Mouse (Mus musculus) midbrain, embryonic 13.5 days (tissue): ENCODE measurements around the gene Ercc2. TPM values are rescaled to one million over a fixed set of nuclear protein-coding genes. Genes with fewer than 3 reads are reported as not detected.
A peak's percentile ranks its signal among the peaks of the same experiment; 100 is the strongest.

Source experiments
- ATAC-seq: fragments of 200-750 bp; cut with Nextera tagmentation; 2 replicates; pipeline ENCODE4 v1.8.0; 2017; ENCODE audit warnings: mild to moderate bottlenecking, moderate TSS enrichment, moderate library complexity
- H3K27ac ChIP-seq: fragments of 300-500 bp; sonication (generic); 2 replicates; pipeline ENCODE4 v1.5.1; 2015; ENCODE audit warnings: inconsistent platforms, mild to moderate bottlenecking, moderate library complexity
- H3K27me3 ChIP-seq: fragments of 300-500 bp; sonication (generic); 2 replicates; pipeline ENCODE4 v1.6.1; 2015; ENCODE audit warnings: mild to moderate bottlenecking, inconsistent platforms
- H3K36me3 ChIP-seq: fragments of 300-500 bp; sonication (generic); 2 replicates; pipeline ENCODE4 v1.6.1; 2015; ENCODE audit warnings: mild to moderate bottlenecking, inconsistent platforms
- H3K4me1 ChIP-seq: fragments of 300-500 bp; sonication (generic); replicated peaks from 2 replicates; pipeline ENCODE4 v1.6.1; 2015; ENCODE audit warnings: inconsistent platforms
- H3K4me2 ChIP-seq: fragments of 300-500 bp; sonication (generic); replicated peaks from 2 replicates; pipeline ENCODE4 v1.6.1; 2015; ENCODE audit warnings: moderate library complexity, mild to moderate bottlenecking, inconsistent platforms
- H3K4me3 ChIP-seq: fragments of 300-500 bp; sonication (generic); replicated peaks from 2 replicates; pipeline ENCODE4 v1.5.1; 2015; ENCODE audit warnings: mild to moderate bottlenecking, inconsistent platforms
- H3K9ac ChIP-seq: fragments of 300-500 bp; sonication (generic); replicated peaks from 2 replicates; pipeline ENCODE4 v1.6.1; 2015; ENCODE audit warnings: mild to moderate bottlenecking, inconsistent platforms
- H3K9me3 ChIP-seq: fragments of 300-500 bp; sonication (generic); 2 replicates; pipeline ENCODE4 v1.6.1; 2016; ENCODE audit warnings: mild to moderate bottlenecking, inconsistent platforms
- WGBS: fragments of 180-500 bp; shearing (Covaris S2); methylation state at CpG from one replicate; pipeline ENCODE4 v1.1.7; 2015; 5-methylcytosine and 5-hydroxymethylcytosine counted together
- polyA plus RNA-seq: library from polyadenylated mRNA; unstranded; fragments of >200 nt; fragmentation: Nextera tagmentation; extraction: Ambion mirVana; gene quantifications from 2 replicates; pipeline ENCODE4 v1.2.1, GENCODE M21; 2015

Gene Ercc2
- polyA plus RNA-seq = 27.6 and 28.9 TPM in 2 replicates

GRCm38 (mm10) chr7:19381377-19382165, at the start of gene Ercc2:
Gene Ercc2, plus strand, starts transcription at chr7:19382010.
- Histone ChIP-seq H3K4me3 (peak within 1 kb of the TSS; percentile 76), H3K9me3 (no peaks in the 10 kb centered on the region), H3K9ac (peak within 1 kb of the TSS; percentile 83), H3K27ac (peak within 1 kb of the TSS; percentile 69), H3K4me1 (peaks cover 20% of the 10 kb centered on the region), H3K27me3 (no peaks in the 10 kb centered on the region), H3K36me3 (peaks cover 28% of the 10 kb centered on the region), H3K4me2 (peak within 1 kb of the TSS; percentile 92)
- 7% methylated on average over 39 of the region's 48 CpGs for WGBS
- ATAC-seq = peak; percentile 94

GRCm38 (mm10) chr7:19332709-19333352, 49.0 kb upstream of the Ercc2 start:
- Histone ChIP-seq H3K4me3 (peak overlapping the region; percentile 67), H3K9me3 (no peaks in the 10 kb centered on the region), H3K27ac (peak overlapping the region; percentile 82), H3K27me3 (peaks cover 2% of the 10 kb centered on the region; the same call in 1 of the 2 replicates), H3K4me1 (peaks cover 11% of the 10 kb centered on the region), H3K4me2 (peak overlapping the region; percentile 75), H3K36me3 (no peaks in the 10 kb centered on the region), H3K9ac (peak overlapping the region; percentile 89)
- WGBS = under 1% methylated on average over 52 of the region's 52 CpGs
- ATAC-seq = peak; percentile 65

- Histone ChIP-seq H3K9ac (no peak overlapping the region), H3K27me3 (peaks cover 2% of the 10 kb centered on the region; the same call in 1 of the 2 replicates), H3K4me1 (peaks cover 10% of the 10 kb centered on the region), H3K4me3 (no peak overlapping the region), H3K27ac (no peak overlapping the region), H3K4me2 (no peak overlapping the region), H3K9me3 (no peaks in the 10 kb centered on the region), H3K36me3 (no peaks in the 10 kb centered on the region)
- 39% methylated on average over 3 of the region's 3 CpGs for WGBS
- no peak for ATAC-seq
Observed at GRCm38 (mm10) chr7:19335583-19335982, 46.2 kb upstream of the Ercc2 start.

GRCm38 (mm10) chr7:19337122-19337521, 44.7 kb upstream of the Ercc2 start:
- ATAC-seq = no peak
- Histone ChIP-seq H3K36me3 (no peaks in the 10 kb centered on the region), H3K9ac (no peak overlapping the region; the same call in 1 of the 2 replicates), H3K27me3 (peaks cover 13% of the 10 kb centered on the region), H3K27ac (no peak overlapping the region), H3K4me2 (no peak overlapping the region), H3K4me1 (peaks cover 20% of the 10 kb centered on the region), H3K4me3 (no peak overlapping the region), H3K9me3 (no peaks in the 10 kb centered on the region)
- 69% methylated on average over 10 of the region's 10 CpGs for WGBS

- WGBS = 53% methylated on average over 2 of the region's 2 CpGs
- peaks cover 14% of the 10 kb centered on the region for H3K27me3 ChIP-seq
- no peak overlapping the region for H3K27ac ChIP-seq
- peaks cover 19% of the 10 kb centered on the region for H3K4me1 ChIP-seq
- H3K9ac ChIP-seq = no peak overlapping the region
- no peak overlapping the region for H3K4me2 ChIP-seq
- ATAC-seq = no peak
- H3K36me3 ChIP-seq = no peaks in the 10 kb centered on the region
- no peaks in the 10 kb centered on the region for H3K9me3 ChIP-seq
- no peak overlapping the region for H3K4me3 ChIP-seq
Observed at GRCm38 (mm10) chr7:19338060-19338459, 43.8 kb upstream of the Ercc2 start.

- H3K27ac ChIP-seq = no peak overlapping the region
- H3K4me3 ChIP-seq = no peak overlapping the region
- H3K9me3 ChIP-seq = no peaks in the 10 kb centered on the region
- H3K36me3 ChIP-seq = no peaks in the 10 kb centered on the region
- no peak for ATAC-seq
- H3K4me2 ChIP-seq = no peak overlapping the region
- peaks cover 16% of the 10 kb centered on the region for H3K4me1 ChIP-seq
- H3K9ac ChIP-seq = no peak overlapping the region
- H3K27me3 ChIP-seq = peaks cover 14% of the 10 kb centered on the region
- 82% methylated on average over 7 of the region's 7 CpGs for WGBS
Observed at GRCm38 (mm10) chr7:19338596-19338995, 43.2 kb upstream of the Ercc2 start.

- no peak overlapping the region for H3K9ac ChIP-seq
- H3K4me2 ChIP-seq = peak overlapping the region; percentile 87
- H3K36me3 ChIP-seq = no peaks in the 10 kb centered on the region
- peaks cover 14% of the 10 kb centered on the region for H3K27me3 ChIP-seq
- peak overlapping the region; percentile 45 for H3K4me3 ChIP-seq
- no peak overlapping the region for H3K27ac ChIP-seq
- peaks cover 28% of the 10 kb centered on the region for H3K4me1 ChIP-seq
- H3K9me3 ChIP-seq = no peaks in the 10 kb centered on the region
- no peak for ATAC-seq
- 25% methylated on average over 10 of the region's 10 CpGs for WGBS
Observed at GRCm38 (mm10) chr7:19341250-19341649, 40.6 kb upstream of the Ercc2 start.

GRCm38 (mm10) chr7:19341761-19342409, 39.9 kb upstream of the Ercc2 start:
- under 1% methylated on average over 41 of the region's 41 CpGs for WGBS
- peaks cover 14% of the 10 kb centered on the region for H3K27me3 ChIP-seq
- H3K9ac ChIP-seq = peak overlapping the region; percentile 68
- ATAC-seq = no peak
- peaks cover 32% of the 10 kb centered on the region for H3K4me1 ChIP-seq
- peak overlapping the region; percentile 45 for H3K4me3 ChIP-seq
- no peaks in the 10 kb centered on the region for H3K36me3 ChIP-seq
- H3K4me2 ChIP-seq = peak overlapping the region; percentile 87
- H3K9me3 ChIP-seq = no peaks in the 10 kb centered on the region
- H3K27ac ChIP-seq = no peak overlapping the region

- peaks cover 32% of the 10 kb centered on the region for H3K4me1 ChIP-seq
Observed at GRCm38 (mm10) chr7:19342481-19343027, 39.3 kb upstream of the Ercc2 start.

GRCm38 (mm10) chr7:19343210-19343808, 38.5 kb upstream of the Ercc2 start:
- Histone ChIP-seq H3K9me3 (no peaks in the 10 kb centered on the region), H3K27ac (no peak overlapping the region), H3K27me3 (peaks cover 14% of the 10 kb centered on the region), H3K9ac (no peak overlapping the region), H3K36me3 (peaks cover 4% of the 10 kb centered on the region), H3K4me2 (peak overlapping the region; percentile 15; the same call in 1 of the 2 replicates), H3K4me1 (peaks cover 32% of the 10 kb centered on the region), H3K4me3 (0 out of 2 replicates have a peak overlapping the region, but pooled peaks have one; percentile 6)
- WGBS = 1% methylated on average over 11 of the region's 11 CpGs
- no peak for ATAC-seq

More at GRCm38 (mm10) chr7:19342481-19343027, 39.3 kb upstream of the Ercc2 start:
- H3K27me3 ChIP-seq = peaks cover 14% of the 10 kb centered on the region
- ATAC-seq = no peak
- under 1% methylated on average over 27 of the region's 27 CpGs for WGBS
- H3K4me2 ChIP-seq = peak overlapping the region; percentile 87
- H3K27ac ChIP-seq = no peak overlapping the region
- no peaks in the 10 kb centered on the region for H3K9me3 ChIP-seq
- peak overlapping the region; percentile 68 for H3K9ac ChIP-seq
- no peaks in the 10 kb centered on the region for H3K36me3 ChIP-seq
- H3K4me3 ChIP-seq = peak overlapping the region; percentile 45

- H3K4me3 ChIP-seq = peak within 1 kb of the TSS; percentile 64
- peak within 1 kb of the TSS; percentile 89 for H3K27ac ChIP-seq
- H3K4me1 ChIP-seq = peaks cover 32% of the 10 kb centered on the region
- no peaks in the 10 kb centered on the region for H3K9me3 ChIP-seq
- ATAC-seq = peak; percentile 19
- peak within 1 kb of the TSS; percentile 69 for H3K4me2 ChIP-seq
- 24% methylated on average over 12 of the region's 12 CpGs for WGBS
- H3K9ac ChIP-seq = peak within 1 kb of the TSS; percentile 74
- H3K27me3 ChIP-seq = peaks cover 14% of the 10 kb centered on the region
- peaks cover 14% of the 10 kb centered on the region for H3K36me3 ChIP-seq
Observed at GRCm38 (mm10) chr7:19344237-19344847, 37.5 kb upstream of the Ercc2 start, which contains the start of gene Ercc1. Gene Ercc1, plus strand, starts transcription at chr7:19344778.
